Mouse (Mus musculus) G1E-ER4 (cell line): ENCODE measurements around the gene 4921539E11Rik. TPM values are rescaled to one million over a fixed set of nuclear protein-coding genes. Genes with fewer than 3 reads are reported as not detected.

ENCODE experiments used
- GATA1 ChIP-seq: IDR thresholded peaks from one replicate; pipeline ENCODE4 v1.8.0; 2012; ENCODE audit warnings: low read length, inconsistent platforms
- polyA plus RNA-seq: library from polyadenylated mRNA; stranded (reverse); fragments of >175 nt; gene quantifications from 2 replicates; pipeline ENCODE4 v1.2.3, GENCODE M21; 2012

The 4921539E11Rik gene
- polyA plus RNA-seq, result not detected in 2 replicates

GRCm38 (mm10) chr4:103290763-103291162, at the start of gene 4921539E11Rik:
Gene 4921539E11Rik, minus strand, starts transcription at chr4:103290863.
- TF ChIP-seq GATA1, result no peak

GRCm38 (mm10) chr4:103335134-103335533, 44.5 kb upstream of the 4921539E11Rik start:
- no peak for TF ChIP-seq GATA1

- TF ChIP-seq GATA1, result no peak
Observed at GRCm38 (mm10) chr4:103329348-103329747, 38.7 kb upstream of the 4921539E11Rik start.

GRCm38 (mm10) chr4:103326994-103327393, 36.3 kb upstream of the 4921539E11Rik start:
- TF ChIP-seq GATA1, result no peak

- no peak for TF ChIP-seq GATA1
Observed at GRCm38 (mm10) chr4:103324688-103325451, 34.2 kb upstream of the 4921539E11Rik start.

- no peak for TF ChIP-seq GATA1
Observed at GRCm38 (mm10) chr4:103321461-103321860, 30.8 kb upstream of the 4921539E11Rik start.

GRCm38 (mm10) chr4:103315861-103316260, 25.2 kb upstream of the 4921539E11Rik start:
- TF ChIP-seq GATA1, result no peak

GRCm38 (mm10) chr4:103314526-103314910, 23.9 kb upstream of the 4921539E11Rik start:
- TF ChIP-seq GATA1, result no peak

- no peak for TF ChIP-seq GATA1
Observed at GRCm38 (mm10) chr4:103313587-103314525, 23.2 kb upstream of the 4921539E11Rik start, which contains the start of gene Oma1. Gene Oma1, plus strand, starts transcription at chr4:103313812.

GRCm38 (mm10) chr4:103303851-103304250, 13.2 kb upstream of the 4921539E11Rik start:
- TF ChIP-seq GATA1, result no peak

- TF ChIP-seq GATA1, result no peak
Observed at GRCm38 (mm10) chr4:103299342-103299741, 8.7 kb upstream of the 4921539E11Rik start.

GRCm38 (mm10) chr4:103288342-103288741, 2.3 kb downstream of the 4921539E11Rik start:
- TF ChIP-seq GATA1, result no peak

GRCm38 (mm10) chr4:103273021-103273420, 17.6 kb downstream of the 4921539E11Rik start:
- TF ChIP-seq GATA1, result no peak

- TF ChIP-seq GATA1, result no peak
Observed at GRCm38 (mm10) chr4:103269336-103269735, 21.3 kb downstream of the 4921539E11Rik start.

GRCm38 (mm10) chr4:103265166-103265565, 25.5 kb downstream of the 4921539E11Rik start:
- TF ChIP-seq GATA1, result no peak

GRCm38 (mm10) chr4:103263812-103264396, 26.8 kb downstream of the 4921539E11Rik start:
- no peak for TF ChIP-seq GATA1

GRCm38 (mm10) chr4:103263378-103263777, 27.3 kb downstream of the 4921539E11Rik start:
- TF ChIP-seq GATA1, result no peak
